Mouse (Mus musculus) E14TG2a.4 (cell line): ENCODE data around the gene Srcap.

Experiments
- CTCF ChIP-seq: conservative IDR thresholded peaks from 2 replicates; pipeline ENCODE4 v1.5.1; 2014; ENCODE audit warnings: low read length
- NANOG ChIP-seq: IDR thresholded peaks from 2 replicates; pipeline ENCODE4 v1.6.1; 2014; ENCODE audit warnings: borderline replicate concordance, low read length, mixed read lengths
- POU5F1 ChIP-seq: IDR thresholded peaks from 2 replicates; pipeline ENCODE4 v1.6.1; 2014; ENCODE audit warnings: low read length, borderline replicate concordance

DNA sequence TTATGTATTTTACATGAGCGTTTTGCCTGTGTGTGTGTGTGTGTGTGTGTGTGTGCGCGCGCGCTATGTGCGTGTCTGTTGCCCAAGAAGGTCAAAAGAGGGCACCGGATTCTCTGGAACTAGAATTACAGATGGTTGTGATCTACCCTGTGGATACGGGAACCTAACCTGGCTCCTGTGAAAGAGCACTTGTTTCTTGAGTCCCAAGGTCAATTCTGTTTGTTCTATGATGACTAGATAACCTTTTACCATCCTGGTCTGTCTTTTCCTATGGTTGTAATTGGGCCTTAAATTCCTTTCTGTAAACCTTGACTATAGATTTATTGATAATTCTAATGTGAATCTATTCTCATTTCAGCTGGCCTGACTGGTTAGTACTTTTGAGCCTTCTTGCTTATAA lies 39.8 kb downstream of the Srcap start:
- TF ChIP-seq CTCF (no peak), POU5F1 (no peak), NANOG (no peak)
